Comparison of ENCODE assay signal across 8 mouse cellular contexts in genomic region chr15:85042361-85042954, GRCm38 (mm10). TPM values are rescaled to one million over a fixed set of nuclear protein-coding genes. Genes with fewer than 3 reads are reported as not detected.
DNase-seq lines count a peak whose midpoint lies in the region; ATAC-seq lines count a peak whose summit lies in the region.

No protein-coding gene starts in this region.

- peaks cover 41% of the 10 kb centered on the region for H3K4me1 ChIP-seq in forebrain, embryonic 13.5 days
- H3K4me1 ChIP-seq in liver, embryonic 13.5 days (replicated peaks), result peaks cover 31% of the 10 kb centered on the region
- peaks cover 44% of the 10 kb centered on the region for H3K4me1 ChIP-seq in neural tube, embryonic 13.5 days (replicated peaks)

- peak; percentile 88 for ATAC-seq in CD4-positive, CD25-positive, alpha-beta regulatory T cell, adult 4 months
- peak; percentile 86 for ATAC-seq in forebrain, embryonic 13.5 days
- 0 out of 2 replicates have a peak, but pooled peaks have one; percentile 35 for ATAC-seq in liver, embryonic 13.5 days (ENCODE audit: low read depth)
- ATAC-seq in neural tube, embryonic 13.5 days (ENCODE audit: low read depth), result no peak; the same call in 1 of the 2 replicates

- WGBS in forebrain, embryonic 13.5 days, result 2% methylated on average over 4 of the region's 4 CpGs
- 30% methylated on average over 4 of the region's 4 CpGs for WGBS in liver, embryonic 13.5 days (ENCODE audit: insufficient replicate concordance)
- WGBS in neural tube, embryonic 13.5 days, result 6% methylated on average over 4 of the region's 4 CpGs

- intact Hi-C loops in heart, postnatal 10 days (cut with DNase I), result loop anchor here (1.0 kb wide), 1 partner anchor 41 kb away; no protein-coding TSS in a partner anchor

- DNase-seq in brain, adult 2 months (ENCODE audit: low read depth, low spot score), result peak; percentile 94
- peak; percentile 85 for DNase-seq in heart, postnatal 10 days
- peak; percentile 56 to 78 for DNase-seq in kidney, postnatal 25 days
- DNase-seq in liver, embryonic 13.5 days, result no peak
- peak; percentile 94 for DNase-seq in telencephalon, adult 2 months (ENCODE audit: low read depth, low spot score)

- H3K9me3 ChIP-seq in forebrain, embryonic 13.5 days (replicated peaks), result no peaks in the 10 kb centered on the region
- no peaks in the 10 kb centered on the region for H3K9me3 ChIP-seq in liver, embryonic 13.5 days (replicated peaks)
- H3K9me3 ChIP-seq in neural tube, embryonic 13.5 days, result no peaks in the 10 kb centered on the region

- H3K4me2 ChIP-seq in forebrain, embryonic 13.5 days, result 0 out of 2 replicates have a peak overlapping the region, but pooled peaks have one; percentile 3
- H3K4me2 ChIP-seq in liver, embryonic 13.5 days, result no peak overlapping the region
- H3K4me2 ChIP-seq in neural tube, embryonic 13.5 days, result 0 out of 2 replicates have a peak overlapping the region, but pooled peaks have one; percentile 13

- H3K27me3 ChIP-seq in forebrain, embryonic 13.5 days, result peaks cover 12% of the 10 kb centered on the region; the same call in 1 of the 2 replicates
- no peaks in the 10 kb centered on the region for H3K27me3 ChIP-seq in liver, embryonic 13.5 days
- H3K27me3 ChIP-seq in neural tube, embryonic 13.5 days, result no peaks in the 10 kb centered on the region

- peak overlapping the region; percentile 65 for H3K27ac ChIP-seq in forebrain, embryonic 13.5 days
- no peak overlapping the region for H3K27ac ChIP-seq in liver, embryonic 13.5 days
- peak overlapping the region; percentile 76 for H3K27ac ChIP-seq in neural tube, embryonic 13.5 days (replicated peaks)

- H3K9ac ChIP-seq in forebrain, embryonic 13.5 days, result peak overlapping the region; percentile 1; the same call in 1 of the 2 replicates
- H3K9ac ChIP-seq in liver, embryonic 13.5 days, result no peak overlapping the region
- H3K9ac ChIP-seq in neural tube, embryonic 13.5 days, result peak overlapping the region; percentile 31; the same call in 1 of the 2 replicates

- no peak overlapping the region for H3K4me3 ChIP-seq in forebrain, embryonic 13.5 days
- no peak overlapping the region for H3K4me3 ChIP-seq in liver, embryonic 13.5 days (replicated peaks)
- H3K4me3 ChIP-seq in neural tube, embryonic 13.5 days, result no peak overlapping the region

- peaks cover 19% of the 10 kb centered on the region; the same call in 1 of the 2 replicates for H3K36me3 ChIP-seq in forebrain, embryonic 13.5 days (ENCODE audit: poor library complexity, severe bottlenecking)
- H3K36me3 ChIP-seq in liver, embryonic 13.5 days, result peaks cover 10% of the 10 kb centered on the region; the same call in 1 of the 2 replicates
- peaks cover 22% of the 10 kb centered on the region for H3K36me3 ChIP-seq in neural tube, embryonic 13.5 days

RNA-seq across cellular contexts. Expression of gene Fam118a, which starts 13.7 kb away (rescaled TPM):
- 10 to 100 TPM; 38.3 to 46.1 TPM for polyA plus RNA-seq in CD4-positive, CD25-positive, alpha-beta regulatory T cell, adult 4 months (2017; shearing (Covaris generic))
- polyA plus RNA-seq in forebrain, embryonic 13.5 days (2015; fragmentation: Nextera tagmentation; extraction: Ambion mirVana), result 20.8 and 24.1 TPM in 2 replicates
- 10 to 100 TPM; 10.1 to 10.8 TPM for total RNA-seq in heart, postnatal 10 days (2021)
- 8.6 and 8.7 TPM in 2 replicates for polyA plus RNA-seq in liver, embryonic 13.5 days (2015; fragmentation: Nextera tagmentation; extraction: Ambion mirVana)
- 25.6 and 28.2 TPM in 2 replicates for polyA plus RNA-seq in neural tube, embryonic 13.5 days (2015; fragmentation: Nextera tagmentation; extraction: Ambion mirVana)

RNA-seq across cellular contexts. Expression of gene Upk3a, which starts 25.5 kb away (rescaled TPM):
- not detected for polyA plus RNA-seq in CD4-positive, CD25-positive, alpha-beta regulatory T cell, adult 4 months (2017; shearing (Covaris generic))
- polyA plus RNA-seq in forebrain, embryonic 13.5 days (2015; fragmentation: Nextera tagmentation; extraction: Ambion mirVana), result 0.15 and 0.59 TPM in 2 replicates
- not detected for total RNA-seq in heart, postnatal 10 days (2021)
- not detected in 2 replicates for polyA plus RNA-seq in liver, embryonic 13.5 days (2015; fragmentation: Nextera tagmentation; extraction: Ambion mirVana)
- 0.59 and 0.65 TPM in 2 replicates for polyA plus RNA-seq in neural tube, embryonic 13.5 days (2015; fragmentation: Nextera tagmentation; extraction: Ambion mirVana)

RNA-seq across cellular contexts. Expression of gene 5031439G07Rik, which starts 54.1 kb away (rescaled TPM):
- polyA plus RNA-seq in CD4-positive, CD25-positive, alpha-beta regulatory T cell, adult 4 months (2017; shearing (Covaris generic)), result 1 to 10 TPM; 1.4 to 2.0 TPM
- 14.1 and 14.7 TPM in 2 replicates for polyA plus RNA-seq in forebrain, embryonic 13.5 days (2015; fragmentation: Nextera tagmentation; extraction: Ambion mirVana)
- 10 to 100 TPM; 22.1 to 25.2 TPM for total RNA-seq in heart, postnatal 10 days (2021)
- 1.2 TPM in 2 replicates for polyA plus RNA-seq in liver, embryonic 13.5 days (2015; fragmentation: Nextera tagmentation; extraction: Ambion mirVana)
- 17.4 and 18.8 TPM in 2 replicates for polyA plus RNA-seq in neural tube, embryonic 13.5 days (2015; fragmentation: Nextera tagmentation; extraction: Ambion mirVana)
